Mouse (Mus musculus): ENCODE measurements around the gene Actr1a.

DNA sequence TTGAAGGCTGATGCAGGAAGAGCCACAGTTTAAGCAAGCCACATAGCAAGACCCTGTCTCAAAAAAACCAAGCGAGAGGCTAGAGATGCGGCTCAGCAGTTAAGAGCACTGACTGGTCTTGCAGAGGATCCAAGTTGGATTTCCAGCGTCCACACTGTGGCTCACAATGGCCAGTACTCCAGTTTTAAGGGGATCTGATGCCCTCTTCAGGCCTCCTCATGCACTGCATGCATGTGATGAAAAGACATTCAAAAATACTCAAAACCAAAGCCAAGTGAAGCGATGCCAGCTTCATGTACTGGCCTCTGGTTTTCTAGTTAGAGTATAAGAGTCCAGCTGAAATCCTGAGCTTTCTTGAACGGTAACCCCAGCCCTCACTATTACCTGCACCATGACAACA is 5.7 kb downstream of the Actr1a start:
- peak; percentile 28 for TF ChIP-seq CTCF (IDR thresholded peaks at IDR 0.05; ENCODE audit: insufficient read depth, low read length)
- no peak for TF ChIP-seq POLR2A (IDR thresholded peaks at IDR 0.05; ENCODE audit: borderline replicate concordance, extremely low read depth, low read depth, low read length)

All from lung, adult 2 months (tissue).